Mouse (Mus musculus) kidney, adult 2 months (tissue): ENCODE measurements around the gene Borcs6. TPM values are rescaled to one million over a fixed set of nuclear protein-coding genes. Genes with fewer than 3 reads are reported as not detected.

Experiments used
- DNase-seq: peaks from one replicate; pipeline ENCODE4 v3.0.0; 2021
- H3K27ac ChIP-seq: fragments of 200-500 bp; 2 replicates; pipeline ENCODE4 v1.5.1; 2012; ENCODE audit warnings: low read depth, low read length, control low read depth, inconsistent platforms; ENCODE audit not compliant: insufficient read depth
- H3K27me3 ChIP-seq: fragments of 200-500 bp; replicated peaks from 2 replicates; pipeline ENCODE4 v1.6.1; 2012; ENCODE audit warnings: mild to moderate bottlenecking, moderate library complexity, low read length, inconsistent platforms; ENCODE audit not compliant: control insufficient read depth, insufficient read depth
- H3K36me3 ChIP-seq: fragments of 200-500 bp; 2 replicates; pipeline ENCODE4 v1.6.1; 2012; ENCODE audit warnings: mild to moderate bottlenecking, moderate library complexity, low read length, inconsistent platforms; ENCODE audit not compliant: control insufficient read depth, insufficient read depth
- H3K4me1 ChIP-seq: fragments of 200-500 bp; 2 replicates; pipeline ENCODE4 v1.6.1; 2011; ENCODE audit warnings: low read length; ENCODE audit not compliant: control insufficient read depth, insufficient read depth
- H3K4me3 ChIP-seq: fragments of 200-500 bp; 2 replicates; pipeline ENCODE4 v1.5.1; 2011; ENCODE audit warnings: mild to moderate bottlenecking, low read depth, low read length, control low read depth; ENCODE audit not compliant: insufficient read depth
- CTCF ChIP-seq: fragments of 200-500 bp; conservative IDR thresholded peaks from 2 replicates; pipeline ENCODE4 v1.5.1; 2011; ENCODE audit warnings: low read depth, mild to moderate bottlenecking, control low read depth, low read length, moderate library complexity, mixed read lengths; ENCODE audit not compliant: insufficient read depth, insufficient read length
- POLR2A ChIP-seq: fragments of 200-500 bp; IDR thresholded peaks from one replicate; pipeline ENCODE4 v1.6.1; 2011; ENCODE audit warnings: low read depth, low read length, control low read depth
- WGBS: fragments of 180-500 bp; shearing (Covaris S2); methylation state at CpG from one replicate; pipeline ENCODE4 v1.1.7; 2018; 5-methylcytosine and 5-hydroxymethylcytosine counted together
- polyA plus RNA-seq: library from polyadenylated mRNA; depleted of rRNA; stranded (reverse); fragments of >200 nt; gene quantifications from 2 replicates; pipeline ENCODE4 v1.2.3, GENCODE M21; 2012

Borcs6 gene
- polyA plus RNA-seq, 1 experiment: 14.8 TPM

- peaks cover 26% of the 10 kb centered on the region for H3K4me1 ChIP-seq
Measured at GRCm38 (mm10) chr11:69095511-69096231, 36.2 kb downstream of the Borcs6 start.

DNA sequence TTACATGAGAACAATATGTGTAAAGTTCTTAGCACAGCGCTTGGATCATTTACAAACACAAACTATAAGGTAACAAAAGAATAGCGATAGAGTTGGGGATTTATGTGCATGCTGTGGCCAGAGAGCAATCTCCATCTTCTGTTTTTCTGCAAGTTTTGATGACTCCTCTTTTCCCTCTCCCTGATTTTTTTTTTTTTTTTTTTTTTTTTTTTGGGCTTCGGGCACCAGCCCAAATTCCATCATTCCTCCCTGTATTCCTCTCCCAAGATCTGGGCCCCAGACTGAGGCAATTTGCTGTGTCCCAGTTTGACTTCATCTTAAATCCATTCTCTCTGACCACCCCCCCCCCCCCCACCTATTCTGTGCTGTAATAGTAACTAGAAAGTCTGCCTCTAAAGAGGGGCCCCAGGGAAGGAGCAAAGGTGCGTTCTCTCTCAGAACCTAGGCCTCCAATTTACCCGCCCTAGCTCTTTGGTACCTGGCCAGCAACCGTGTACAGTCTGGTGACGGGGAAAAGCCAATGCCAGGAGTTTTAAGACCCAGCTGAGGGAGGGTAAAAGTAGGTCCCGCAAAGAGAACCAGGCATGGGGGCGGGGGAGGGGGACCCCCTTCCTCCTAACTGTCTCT lies 37.0 kb downstream of the Borcs6 start:
- H3K27me3 ChIP-seq: no peaks in the 10 kb centered on the region
- H3K4me3 ChIP-seq: peak overlapping the region; percentile 91
- DNase-seq: no peak
- H3K36me3 ChIP-seq: peaks cover 7% of the 10 kb centered on the region
- H3K4me1 ChIP-seq: peaks cover 26% of the 10 kb centered on the region
- peak overlapping the region; percentile 99 for H3K27ac ChIP-seq
- TF ChIP-seq CTCF (no peak), POLR2A (peak; percentile 12)
- WGBS: 7% methylated on average over 9 of the region's 9 CpGs

More at GRCm38 (mm10) chr11:69095511-69096231, 36.2 kb downstream of the Borcs6 start:
- DNase-seq: peak; percentile 60
- TF ChIP-seq POLR2A (no peak), CTCF (no peak)
- H3K27me3 ChIP-seq: no peaks in the 10 kb centered on the region
- under 1% methylated on average over 27 of the region's 27 CpGs for WGBS
- H3K27ac ChIP-seq: peak overlapping the region; percentile 99
- H3K36me3 ChIP-seq: peaks cover under 1% of the 10 kb centered on the region; the same call in 1 of the 2 replicates
- H3K4me3 ChIP-seq: peak overlapping the region; percentile 91

DNA sequence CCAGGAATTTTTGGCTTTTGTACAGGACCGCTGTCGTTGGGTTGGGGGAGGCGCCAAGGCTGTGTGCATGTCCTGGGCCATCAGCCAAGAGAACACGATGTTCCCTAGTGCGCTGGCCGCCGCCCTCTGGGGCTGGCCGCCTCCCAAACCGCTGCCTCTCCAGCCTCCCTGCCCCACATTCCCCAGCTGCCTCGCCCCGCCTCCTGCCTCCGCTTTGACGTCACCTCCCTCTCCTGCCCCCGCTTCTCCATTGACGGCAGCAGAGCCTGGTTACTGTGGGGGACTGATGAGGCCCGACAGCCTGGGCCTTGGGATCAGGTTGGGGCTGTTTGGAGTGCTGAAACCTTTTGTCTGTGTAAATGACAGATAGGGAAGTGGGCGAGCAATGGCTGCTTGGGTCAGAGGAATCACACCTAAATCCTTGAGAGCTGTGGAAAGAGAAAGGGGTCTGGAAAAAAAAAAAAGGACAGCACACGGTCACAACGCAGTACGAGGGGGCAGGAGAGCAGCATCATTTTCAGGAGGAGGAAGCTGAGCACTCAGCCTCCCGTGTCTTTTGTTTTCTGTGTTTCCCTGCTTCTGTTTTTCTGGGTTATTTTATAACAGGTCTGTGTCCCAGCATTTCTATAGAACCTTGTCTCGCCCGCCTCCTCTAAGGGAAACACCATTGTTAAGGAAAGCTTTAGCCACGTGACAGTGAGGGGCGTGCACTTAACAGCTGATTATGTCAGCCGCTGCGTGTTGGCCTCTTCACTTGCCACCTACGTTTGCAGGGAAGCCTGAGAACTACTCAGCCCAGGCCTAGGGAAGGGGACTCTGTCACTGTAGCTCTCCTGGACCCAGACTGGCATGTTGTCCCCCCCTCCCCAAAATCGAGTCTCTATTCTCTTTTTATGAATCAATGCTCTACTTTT lies 37.7 kb downstream of the Borcs6 start:
- WGBS: 1% methylated on average over 29 of the region's 29 CpGs
- DNase-seq: peak; percentile 100
- Histone ChIP-seq H3K4me1 (peaks cover 26% of the 10 kb centered on the region), H3K36me3 (peaks cover 14% of the 10 kb centered on the region), H3K27ac (peak overlapping the region; percentile 99), H3K4me3 (peak overlapping the region; percentile 50), H3K27me3 (no peaks in the 10 kb centered on the region)
- no peak for TF ChIP-seq CTCF
- TF ChIP-seq POLR2A: peak; percentile 50

GRCm38 (mm10) chr11:69098039-69098761 lies 38.7 kb downstream of the Borcs6 start:
- Histone ChIP-seq H3K27ac (peak overlapping the region; percentile 99), H3K36me3 (peaks cover 16% of the 10 kb centered on the region), H3K4me3 (peak overlapping the region; percentile 17; the same call in 1 of the 2 replicates), H3K4me1 (peaks cover 21% of the 10 kb centered on the region), H3K27me3 (no peaks in the 10 kb centered on the region)
- no peak for DNase-seq
- no peak for TF ChIP-seq POLR2A
- TF ChIP-seq CTCF: no peak
- WGBS: 11% methylated on average over 8 of the region's 8 CpGs

DNA sequence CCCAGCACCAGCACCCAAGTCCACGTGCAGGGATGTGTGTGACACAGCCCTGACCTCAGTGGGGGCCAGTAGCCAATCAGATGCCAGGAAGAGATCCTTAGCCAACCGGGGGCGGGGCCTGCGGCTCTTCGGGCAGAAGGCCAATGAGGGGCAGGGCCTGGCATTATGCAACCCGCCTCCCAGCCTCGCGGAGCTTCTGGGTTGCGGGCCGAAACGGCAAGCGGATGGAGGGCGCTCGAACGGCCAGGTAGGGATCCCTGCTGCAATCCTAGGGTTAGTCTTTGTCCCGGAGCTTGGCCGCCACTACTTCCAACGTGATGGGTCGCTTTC lies 39.2 kb downstream of the Borcs6 start:
- Histone ChIP-seq H3K4me1 (peaks cover 21% of the 10 kb centered on the region), H3K4me3 (peak overlapping the region; percentile 84), H3K36me3 (peaks cover 17% of the 10 kb centered on the region), H3K27me3 (no peaks in the 10 kb centered on the region), H3K27ac (peak overlapping the region; percentile 99)
- under 1% methylated on average over 19 of the region's 19 CpGs for WGBS
- TF ChIP-seq POLR2A (peak; percentile 21), CTCF (no peak)
- peak; percentile 99 for DNase-seq

DNA sequence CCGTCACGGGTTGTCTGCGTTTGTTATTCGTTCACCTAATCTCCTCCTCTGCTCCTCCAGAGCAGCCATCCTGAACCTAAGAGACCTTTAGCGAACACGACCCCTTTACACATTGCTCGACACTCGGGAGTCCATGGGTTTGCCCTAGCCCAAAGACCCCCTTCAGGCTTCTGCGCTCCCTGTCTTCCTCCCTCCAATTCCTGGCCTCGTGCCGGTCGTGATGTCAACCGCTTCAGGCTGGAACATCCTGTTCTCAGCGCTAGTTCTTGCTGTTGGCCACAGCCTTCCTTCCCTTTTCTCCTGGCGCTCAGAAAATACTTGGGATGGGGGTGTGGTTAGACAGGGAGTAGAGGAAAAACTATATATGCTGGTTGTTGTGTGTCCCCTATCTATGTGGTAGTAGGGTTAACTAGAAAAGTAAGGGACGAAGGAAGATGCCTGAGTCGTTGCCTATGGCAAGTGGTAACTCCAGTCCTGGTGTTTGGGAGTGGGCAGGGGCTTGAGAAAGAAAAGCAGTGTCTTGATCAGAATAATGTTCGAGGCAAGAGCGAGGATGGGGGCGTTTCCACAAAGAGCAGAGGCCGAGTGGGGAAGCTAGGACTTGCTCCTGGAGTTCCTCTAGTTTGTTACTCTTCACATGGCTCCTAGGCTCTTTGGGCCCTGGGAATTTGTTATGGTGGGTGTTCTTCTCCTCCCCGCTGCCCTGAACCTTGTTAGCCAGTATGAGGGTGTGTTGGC lies 39.8 kb downstream of the Borcs6 start:
- Histone ChIP-seq H3K4me1 (peaks cover 20% of the 10 kb centered on the region), H3K36me3 (peaks cover 17% of the 10 kb centered on the region), H3K27ac (peak overlapping the region; percentile 99), H3K4me3 (peak overlapping the region; percentile 84), H3K27me3 (no peaks in the 10 kb centered on the region)
- TF ChIP-seq CTCF (no peak), POLR2A (peak; percentile 27)
- DNase-seq: peak; percentile 88
- under 1% methylated on average over 22 of the region's 22 CpGs for WGBS
